Mouse (Mus musculus) forelimb bud, embryonic 11.5 days (tissue): Measurements from ENCODE around the gene Blcap.

Source experiments
- DNase-seq: peaks from one replicate; pipeline ENCODE4 v3.0.0-alpha.2; 2012; ENCODE audit warnings: low read depth, low spot score

Blcap gene

GRCm38 (mm10) chr2:157559858-157560257 lies 11.2 kb downstream of the Blcap start, which contains the start of gene Nnat:
Gene Nnat, plus strand, starts transcription at chr2:157560078.
- peak; percentile 91 for DNase-seq

DNA sequence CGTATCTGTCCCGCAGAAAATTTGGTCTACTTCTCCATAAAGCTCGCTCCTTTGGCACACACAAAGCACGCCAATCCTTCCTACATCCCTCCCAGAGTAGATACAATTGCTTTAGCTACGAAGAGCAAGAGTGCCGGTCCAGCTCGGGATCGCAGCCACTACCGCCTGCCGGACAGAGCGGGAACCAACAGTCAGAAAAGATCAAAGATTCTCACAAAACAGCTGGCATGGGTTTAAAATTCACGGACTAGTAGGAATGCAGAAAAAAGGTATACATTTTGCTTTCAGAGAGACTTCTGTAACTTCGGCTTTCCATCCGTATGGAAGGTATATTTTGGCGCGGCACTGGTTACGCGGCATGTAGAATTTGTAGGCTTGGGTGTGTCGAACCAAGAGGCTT lies 11.6 kb downstream of the Blcap start:
- DNase-seq: peak; percentile 52

GRCm38 (mm10) chr2:157558520-157558919 lies 12.6 kb downstream of the Blcap start:
- DNase-seq: no peak

DNA sequence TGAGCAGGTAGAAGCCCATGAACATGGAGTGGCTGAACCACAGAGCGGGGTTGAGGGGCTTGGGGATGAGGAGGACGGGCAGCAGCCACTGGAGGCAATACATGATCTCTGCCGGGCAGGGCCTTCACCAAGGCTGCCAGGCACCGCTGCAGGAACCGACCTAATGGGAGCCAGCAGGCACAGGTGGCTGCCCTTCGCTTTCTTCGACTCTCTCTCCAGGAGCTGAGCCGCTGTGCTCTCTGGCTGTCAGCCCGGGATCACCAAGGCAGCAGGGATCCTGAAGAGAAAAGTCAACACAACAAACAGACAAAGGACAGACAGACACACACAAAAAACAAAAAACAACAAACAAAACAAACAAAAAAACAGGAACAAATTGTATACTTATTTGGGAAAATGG lies 13.0 kb downstream of the Blcap start:
- DNase-seq: no peak

DNA sequence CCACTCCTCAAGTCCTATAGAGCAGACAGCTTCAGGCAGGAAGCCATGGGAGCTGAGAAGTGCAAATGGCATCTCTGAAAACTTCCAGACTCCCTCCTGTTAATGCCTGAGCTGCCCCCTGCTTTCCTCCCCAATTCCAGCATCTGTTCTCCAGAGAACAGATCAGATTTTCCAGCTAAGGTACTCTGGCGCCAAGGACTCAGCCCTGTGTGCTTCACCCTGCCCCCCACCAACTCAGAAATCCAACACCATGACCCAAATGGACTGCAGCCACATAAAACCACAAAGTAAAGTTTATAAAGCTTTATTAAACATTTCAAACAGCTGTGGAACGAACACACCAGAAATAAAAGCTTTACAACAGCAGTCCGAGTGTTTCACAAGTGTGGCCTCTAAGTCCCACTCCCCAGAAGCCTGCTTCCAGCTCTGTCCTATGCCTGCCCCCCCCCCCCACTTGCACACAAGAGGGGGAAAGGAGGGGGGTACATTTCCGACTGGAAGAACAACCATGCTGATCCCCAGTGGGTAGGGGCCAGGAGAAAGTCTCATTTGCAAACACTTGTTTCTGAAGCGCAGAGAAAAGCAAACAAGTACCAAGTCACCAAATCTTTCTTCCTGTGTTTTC lies 14.9 kb downstream of the Blcap start:
- DNase-seq: peak; percentile 56

DNA sequence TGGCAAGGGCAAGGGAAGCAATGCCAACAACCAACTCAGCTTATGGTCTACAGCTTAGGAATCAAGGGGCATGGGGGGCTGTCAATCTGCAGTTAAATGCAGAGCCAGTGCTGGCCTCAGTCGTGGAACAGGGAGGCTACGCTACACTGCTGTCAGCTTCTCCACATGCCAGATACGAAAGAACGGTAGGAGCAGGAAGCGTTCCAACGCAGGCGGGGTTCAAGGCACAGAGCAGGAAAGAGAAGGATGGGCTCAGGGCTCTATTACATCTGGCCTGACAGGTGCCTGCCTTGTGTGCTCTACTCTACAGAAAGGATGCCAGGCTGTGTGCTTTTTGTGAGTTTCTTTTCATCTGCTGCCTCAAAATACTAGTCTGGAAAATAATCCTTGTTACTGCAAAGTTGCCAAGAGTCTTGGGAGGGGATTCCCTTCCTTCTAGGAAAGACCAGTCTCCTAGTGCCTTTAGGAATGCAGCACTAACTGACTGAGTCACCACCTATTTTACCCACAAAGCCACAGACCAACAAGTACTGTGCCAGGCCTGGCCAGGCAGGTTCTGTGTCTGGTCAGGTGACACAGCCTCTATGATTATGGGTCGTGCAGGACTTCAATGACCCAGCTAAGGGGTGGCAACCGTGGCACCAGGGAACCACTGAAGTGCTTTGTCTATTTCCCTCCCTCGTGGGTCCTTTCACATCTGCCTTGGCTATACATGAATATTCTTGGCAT lies 18.8 kb downstream of the Blcap start:
- DNase-seq: no peak

DNA sequence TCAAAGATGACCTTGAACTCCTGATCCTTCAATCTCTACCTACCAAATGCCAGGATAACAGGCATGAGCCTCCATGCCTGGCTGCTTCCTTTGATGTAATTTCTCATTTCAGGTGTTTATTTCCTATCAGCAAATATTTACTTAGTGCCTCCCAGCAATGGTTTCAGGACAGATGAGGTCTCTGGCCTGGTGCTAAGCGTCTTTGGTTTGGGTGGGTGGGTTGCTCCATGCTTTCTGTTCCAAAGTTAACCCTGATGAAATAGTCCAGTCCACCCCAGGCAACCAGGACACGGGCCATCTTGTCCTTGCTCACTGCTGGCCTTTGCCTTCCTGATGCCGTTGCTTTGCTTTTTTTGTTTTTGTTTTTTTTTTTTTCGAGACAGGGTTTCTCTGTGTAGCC lies 20.8 kb downstream of the Blcap start:
- no peak for DNase-seq

- DNase-seq: peak; percentile 35
These were observed 24.4 kb downstream of the Blcap start for GRCm38 (mm10) chr2:157546686-157547085.

DNA sequence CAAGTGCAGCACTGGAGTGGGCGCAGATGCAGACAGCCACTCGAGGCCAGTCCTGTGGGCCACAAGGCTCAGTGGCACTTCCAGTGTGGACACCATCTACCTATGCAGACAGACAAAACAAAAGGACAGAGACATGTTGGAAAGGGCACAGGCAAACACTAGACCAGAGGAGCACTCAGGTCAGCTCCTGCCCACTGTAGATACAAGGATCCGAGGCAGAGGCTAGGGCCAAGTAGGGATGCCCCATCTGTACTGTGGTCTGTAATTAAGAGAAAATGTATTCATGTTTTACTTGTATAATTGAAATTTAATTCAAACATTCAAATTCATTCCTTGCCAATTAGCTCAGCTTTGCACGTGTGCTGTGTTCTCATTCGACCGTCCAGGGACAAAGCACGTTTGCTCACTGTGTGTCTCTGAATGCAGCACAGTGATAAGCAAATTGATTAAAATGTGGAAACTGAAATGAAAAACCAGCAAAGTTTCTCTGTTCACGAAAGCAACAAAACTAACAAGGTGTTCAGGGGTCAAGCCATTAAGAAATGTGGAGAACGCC lies 26.7 kb downstream of the Blcap start:
- no peak for DNase-seq

- DNase-seq: no peak
These were observed 28.7 kb downstream of the Blcap start for GRCm38 (mm10) chr2:157542415-157542814.

DNA sequence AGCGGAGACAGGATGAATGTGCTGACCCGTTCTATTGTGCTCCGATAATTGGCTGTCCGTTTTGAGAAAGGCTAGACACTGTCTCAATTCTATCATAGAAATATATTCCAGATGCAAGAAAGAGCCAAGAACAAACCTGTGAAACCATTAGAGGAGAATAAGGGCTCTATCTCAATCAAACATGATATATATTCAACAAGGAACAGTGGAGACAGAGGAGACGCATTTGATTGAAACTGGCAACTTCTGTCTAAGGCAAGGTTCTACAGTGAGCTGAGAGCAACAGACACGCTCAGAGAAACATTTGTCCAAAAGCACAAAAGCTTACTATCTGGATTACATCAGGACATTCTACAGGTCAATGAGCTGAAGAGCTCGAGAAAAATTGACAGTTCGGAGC lies 29.4 kb downstream of the Blcap start:
- no peak for DNase-seq

DNA sequence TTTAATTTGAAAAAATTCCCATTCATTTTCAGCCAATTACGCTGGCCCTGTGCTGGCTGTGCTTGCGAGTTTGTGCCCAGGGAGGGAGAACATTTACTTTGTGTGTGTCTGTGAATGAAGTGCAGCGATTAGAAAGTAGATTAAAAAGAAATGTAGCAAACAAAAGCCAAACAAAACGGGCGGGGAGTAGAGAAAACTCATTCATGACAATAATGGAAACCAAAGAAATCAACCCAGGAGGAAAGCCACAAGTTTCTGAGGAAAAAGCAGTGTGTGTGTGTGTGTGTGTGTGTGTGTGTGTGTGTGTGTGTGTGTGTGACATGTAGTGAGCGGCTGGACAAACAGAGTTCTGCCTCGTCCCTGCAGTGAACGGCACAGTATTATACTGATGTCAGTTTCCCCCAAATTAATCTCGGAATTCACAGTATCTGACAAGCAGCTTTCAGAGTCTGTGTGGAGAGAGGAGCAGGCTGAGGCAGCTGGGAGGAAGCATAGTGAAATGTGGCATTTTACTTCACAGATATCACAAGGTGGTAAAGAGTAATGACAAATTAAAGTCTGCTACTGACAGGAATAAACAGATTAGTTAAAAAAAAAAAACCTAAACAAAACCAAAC lies 30.0 kb downstream of the Blcap start:
- DNase-seq: no peak

GRCm38 (mm10) chr2:157540073-157540952 lies 30.8 kb downstream of the Blcap start:
- DNase-seq: no peak

DNA sequence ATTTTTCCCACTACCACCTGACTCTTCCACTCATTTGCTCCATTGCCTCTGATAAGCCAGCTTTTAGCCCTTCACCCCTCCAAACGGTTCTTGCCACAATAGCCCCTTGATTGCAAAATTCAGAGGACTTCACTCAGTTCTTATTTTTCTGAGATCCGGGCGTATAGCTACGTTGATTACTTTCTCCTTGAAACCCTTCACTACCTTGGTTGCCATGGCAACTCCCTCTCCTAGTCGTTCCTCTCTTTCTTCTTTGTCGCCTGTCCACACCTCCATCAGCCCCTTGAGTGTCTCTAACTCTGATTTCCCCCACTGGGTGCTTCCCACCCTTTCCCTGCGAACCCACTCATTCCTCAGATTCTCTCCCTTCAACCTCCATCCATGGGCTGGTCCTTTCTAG lies 34.0 kb downstream of the Blcap start:
- no peak for DNase-seq

- peak; percentile 68 for DNase-seq
These were observed 34.5 kb downstream of the Blcap start for GRCm38 (mm10) chr2:157536476-157537081.

- DNase-seq: no peak
These were observed 36.9 kb downstream of the Blcap start for GRCm38 (mm10) chr2:157534163-157534562.

- peak; percentile 82 for DNase-seq
These were observed 39.2 kb downstream of the Blcap start for GRCm38 (mm10) chr2:157531681-157532426.

- no peak for DNase-seq
These were observed 40.8 kb downstream of the Blcap start for GRCm38 (mm10) chr2:157530056-157530955.

DNA sequence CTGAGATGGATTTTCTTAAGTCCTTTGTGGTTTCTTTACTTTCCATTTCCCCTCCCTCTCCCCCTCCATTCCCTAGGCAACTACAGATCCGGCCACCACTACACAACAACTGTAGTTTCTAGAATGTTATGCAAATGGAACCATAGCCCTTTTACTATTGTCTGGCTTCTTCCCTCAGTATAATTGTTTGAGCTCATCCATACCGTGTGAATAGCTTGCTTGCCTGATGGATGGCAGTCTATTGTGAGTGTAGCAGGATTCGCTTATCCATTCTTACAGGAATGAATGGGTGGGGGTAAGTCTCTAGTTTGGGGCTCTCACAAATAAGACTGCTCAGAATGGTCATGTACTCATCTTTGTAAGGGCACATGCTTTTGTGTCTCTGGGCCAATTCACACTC lies 48.5 kb downstream of the Blcap start:
- DNase-seq: no peak
